Mouse (Mus musculus) ES-Bruce4 (cell line): Measurements from ENCODE around the gene Naa15.

Experiments used
- CTCF ChIP-seq: IDR thresholded peaks from one replicate; pipeline ENCODE4 v1.8.1; 2011; ENCODE audit warnings: low read depth, low read length
- EP300 ChIP-seq: IDR thresholded peaks from 2 replicates; pipeline ENCODE4 v1.6.1; 2011; ENCODE audit warnings: low read depth, low read length; ENCODE audit not compliant: insufficient read depth

DNA sequence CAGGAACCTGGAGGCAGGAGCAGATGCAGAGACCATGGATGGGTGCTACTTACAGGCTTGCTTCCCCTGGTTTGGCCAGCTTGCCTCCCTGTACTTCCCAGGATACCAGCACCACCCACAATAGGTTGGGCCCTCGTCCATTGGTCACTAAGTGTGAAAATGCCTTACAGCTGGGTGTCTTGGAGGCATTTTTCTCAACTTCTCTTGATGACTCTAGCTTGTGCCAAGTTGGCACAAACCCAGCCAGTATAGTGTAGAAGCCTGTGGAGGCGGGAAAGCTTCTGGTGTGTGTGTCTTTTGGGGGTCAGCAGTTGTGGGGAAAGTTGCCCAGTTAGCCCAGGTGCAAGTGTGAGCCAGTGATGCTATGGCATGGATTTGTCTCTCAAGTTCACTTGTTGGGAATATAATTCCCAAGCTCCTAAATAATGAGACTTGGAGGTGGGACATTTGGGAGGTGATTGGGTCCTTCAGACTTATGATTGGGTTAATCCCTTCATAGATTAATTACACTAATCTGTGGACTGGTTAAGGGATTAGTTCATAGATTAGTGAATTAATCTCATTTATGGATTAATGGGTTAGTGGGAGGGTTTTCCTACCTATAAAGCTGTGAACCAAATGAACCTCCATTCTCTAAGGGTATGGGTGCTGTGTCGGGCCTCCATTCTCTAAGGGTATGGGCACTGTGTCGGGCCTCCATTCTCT lies 71.7 kb downstream of the Naa15 start:
- TF ChIP-seq CTCF: no peak
- no peak for TF ChIP-seq EP300
